Mouse (Mus musculus) C2C12 (cell line): Measurements from ENCODE around the gene Gmnn. TPM values are rescaled to one million over a fixed set of nuclear protein-coding genes. Genes with fewer than 3 reads are reported as not detected.

Experiments used
- H3K27me3 ChIP-seq: one replicate; pipeline ENCODE4 v1.6.1; 2011; ENCODE audit not compliant: control insufficient read depth, insufficient read depth, insufficient read length
- H3K36me3 ChIP-seq: one replicate; pipeline ENCODE4 v1.6.1; 2011; ENCODE audit not compliant: control insufficient read depth, insufficient read depth
- H3K4me3 ChIP-seq: one replicate; pipeline ENCODE4 v1.5.1; 2011; ENCODE audit warnings: mild to moderate bottlenecking, control low read depth; ENCODE audit not compliant: poor library complexity, insufficient read depth, severe bottlenecking
- H3K79me2 ChIP-seq: one replicate; pipeline ENCODE4 v1.6.1; 2011; ENCODE audit not compliant: control insufficient read depth, insufficient read depth
- H3K79me3 ChIP-seq: one replicate; pipeline ENCODE4 v1.6.1; 2011; ENCODE audit warnings: low read depth, control low read depth
- H3ac ChIP-seq: one replicate; pipeline ENCODE3; 2011; ENCODE audit warnings: low read depth; ENCODE audit not compliant: control insufficient read depth, insufficient read length
- CEBPB ChIP-seq: IDR thresholded peaks from one replicate; pipeline ENCODE4 v1.6.1; 2011; ENCODE audit warnings: low read depth, mild to moderate bottlenecking, control low read depth, moderate library complexity
- CTCF ChIP-seq: IDR thresholded peaks from one replicate; pipeline ENCODE4 v1.5.1; 2011; ENCODE audit not compliant: control insufficient read depth, insufficient read depth, insufficient read length
- FOSL1 ChIP-seq: IDR thresholded peaks from one replicate; pipeline ENCODE4 v1.8.0; 2011; ENCODE audit warnings: mild to moderate bottlenecking, low read length; ENCODE audit not compliant: poor library complexity, insufficient read depth, severe bottlenecking
- MAX ChIP-seq: IDR thresholded peaks from one replicate; pipeline ENCODE4 v1.6.1; 2011; ENCODE audit warnings: mild to moderate bottlenecking, control low read depth
- MYOD1 ChIP-seq: IDR thresholded peaks from one replicate; pipeline ENCODE4 v1.6.1; 2011; ENCODE audit warnings: low read depth; ENCODE audit not compliant: control insufficient read depth, insufficient read length
- MYOG ChIP-seq: IDR thresholded peaks from one replicate; pipeline ENCODE4 v1.6.1; 2011; ENCODE audit not compliant: control insufficient read depth, insufficient read length; ENCODE audit errors: extremely low read depth
- USF1 ChIP-seq: IDR thresholded peaks from one replicate; pipeline ENCODE4 v1.6.1; 2011; ENCODE audit warnings: low read depth, mild to moderate bottlenecking, control low read depth, moderate library complexity
- polyA plus RNA-seq: library from polyadenylated mRNA; unstranded; fragments of >200 nt; fragmentation: generic; extraction: Trizol; gene quantifications from one replicate; pipeline ENCODE4 v1.2.1, GENCODE M21; 2012; ENCODE audit warnings: missing spikeins

Gene Gmnn
- polyA plus RNA-seq, 1 experiment, result 45.7 TPM

DNA sequence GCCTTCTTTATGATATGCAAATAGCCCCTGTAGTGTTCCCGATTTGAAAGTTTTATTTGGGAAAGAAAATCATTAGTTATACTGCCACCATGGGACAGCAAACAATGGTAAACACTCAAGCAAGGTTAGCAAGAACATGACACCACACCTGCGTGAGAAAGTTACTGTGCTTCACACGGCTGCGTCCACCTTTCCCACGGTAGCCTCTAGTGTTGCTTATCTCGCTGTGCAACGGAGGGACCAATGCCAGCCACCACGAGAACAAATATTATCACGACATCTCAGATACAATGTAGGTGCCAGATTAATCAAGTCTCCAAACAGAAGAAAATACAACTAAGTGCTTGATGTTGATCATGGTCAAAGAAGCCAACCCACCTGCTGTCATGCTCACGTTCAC lies 2.3 kb downstream of the Gmnn start:
- Histone ChIP-seq H3K27me3 (no peaks in the 10 kb centered on the region), H3K4me3 (no peak overlapping the region), H3K79me2 (peaks cover 44% of the 10 kb centered on the region), H3ac (no peak overlapping the region), H3K79me3 (peaks cover 38% of the 10 kb centered on the region), H3K36me3 (peaks cover 57% of the 10 kb centered on the region)
- TF ChIP-seq CEBPB (no peak), MYOG (no peak), CTCF (no peak), MAX (no peak), USF1 (no peak), FOSL1 (no peak), MYOD1 (no peak)

DNA sequence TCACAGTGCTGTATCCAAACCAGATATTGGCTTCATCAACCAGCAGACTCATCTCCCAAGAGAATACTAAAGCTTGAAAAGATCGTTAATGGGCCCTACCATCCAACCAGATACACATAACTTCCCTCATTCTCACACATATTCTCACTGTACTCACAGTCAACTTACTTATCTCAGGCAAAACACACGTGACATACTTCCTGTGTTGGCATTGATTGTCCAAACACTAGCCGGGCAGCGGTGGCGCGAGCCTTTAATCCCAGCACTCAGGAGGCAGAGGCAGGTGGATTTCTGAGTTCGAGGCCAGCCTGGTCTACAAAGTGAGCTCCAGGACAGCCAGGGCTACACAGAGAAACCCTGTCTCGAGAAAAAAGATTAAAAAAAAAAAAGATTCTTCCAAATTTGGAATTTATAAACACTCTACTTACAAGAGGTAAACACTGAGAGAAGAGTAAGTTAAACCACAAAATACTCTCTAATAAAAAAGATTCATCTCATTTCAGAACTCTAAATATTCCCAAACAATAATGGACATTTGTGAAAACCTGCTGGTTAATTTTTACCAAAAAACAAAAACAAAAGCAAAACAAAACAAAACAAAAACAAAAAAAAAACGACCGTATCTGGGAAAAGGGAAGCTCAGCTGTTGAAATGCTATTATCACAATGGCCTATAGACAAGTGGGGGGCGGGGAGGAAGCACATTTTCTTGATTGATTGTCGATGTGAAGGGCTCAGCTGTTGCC lies 3.7 kb downstream of the Gmnn start:
- peaks cover 44% of the 10 kb centered on the region for H3K79me2 ChIP-seq
- peaks cover 63% of the 10 kb centered on the region for H3K36me3 ChIP-seq
- H3K27me3 ChIP-seq, result no peaks in the 10 kb centered on the region
- peaks cover 38% of the 10 kb centered on the region for H3K79me3 ChIP-seq
- H3K4me3 ChIP-seq, result no peak overlapping the region
- H3ac ChIP-seq, result no peak overlapping the region
- TF ChIP-seq CTCF (no peak), CEBPB (no peak), MYOD1 (no peak), USF1 (no peak), FOSL1 (no peak), MYOG (no peak), MAX (no peak)

DNA sequence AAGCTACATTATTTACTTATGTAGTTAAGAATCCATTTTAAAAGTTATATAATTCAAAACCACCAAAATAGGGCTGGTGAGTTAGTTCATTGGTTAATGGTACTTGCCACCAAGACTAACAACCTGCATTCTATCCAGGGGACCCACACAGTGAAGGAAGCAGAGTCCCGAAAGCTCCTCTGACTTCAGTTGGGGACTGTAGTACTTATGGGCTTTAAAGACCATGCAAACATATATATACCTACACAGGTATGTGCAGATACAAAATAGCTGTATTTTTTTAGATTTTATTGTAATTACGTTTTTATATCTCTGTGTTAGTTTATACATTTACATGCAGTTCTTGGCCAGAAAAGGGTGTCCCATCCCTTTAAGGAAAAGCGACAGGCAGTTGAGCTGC lies 5.0 kb downstream of the Gmnn start:
- TF ChIP-seq MYOG (no peak), FOSL1 (no peak), USF1 (no peak)

DNA sequence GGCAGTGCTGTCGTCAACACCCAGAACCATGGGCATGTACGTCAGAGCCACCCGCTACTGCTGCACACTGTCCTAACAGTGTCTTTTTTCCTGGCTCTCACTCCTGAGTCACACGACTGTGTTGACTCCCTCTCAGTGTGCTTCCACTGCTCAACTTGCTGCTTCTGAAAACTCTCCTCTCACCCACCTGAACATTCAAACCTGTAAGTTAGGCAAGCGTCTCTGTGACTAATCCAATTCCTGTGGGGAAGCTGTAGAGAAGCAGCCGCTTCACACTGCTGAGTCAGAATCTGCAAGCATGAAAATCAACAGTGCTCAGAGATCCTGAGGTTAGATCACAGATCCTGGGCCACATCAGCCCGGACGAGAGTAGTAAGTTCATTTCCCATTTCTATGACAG lies 10.3 kb downstream of the Gmnn start:
- H3K79me3 ChIP-seq, result no peaks in the 10 kb centered on the region
- no peak overlapping the region for H3ac ChIP-seq
- no peaks in the 10 kb centered on the region for H3K27me3 ChIP-seq
- H3K36me3 ChIP-seq, result peaks cover 62% of the 10 kb centered on the region
- H3K4me3 ChIP-seq, result no peak overlapping the region
- TF ChIP-seq USF1 (no peak), MYOG (no peak), MYOD1 (no peak), MAX (no peak), CEBPB (no peak), CTCF (no peak)
- H3K79me2 ChIP-seq, result no peaks in the 10 kb centered on the region

More for the DNA sequence above, 5.0 kb downstream of the Gmnn start:
- H3K79me2 ChIP-seq, result peaks cover 44% of the 10 kb centered on the region
- H3K27me3 ChIP-seq, result no peaks in the 10 kb centered on the region
- H3K79me3 ChIP-seq, result peaks cover 38% of the 10 kb centered on the region
- no peak overlapping the region for H3K4me3 ChIP-seq
- H3K36me3 ChIP-seq, result peaks cover 71% of the 10 kb centered on the region
- no peak overlapping the region for H3ac ChIP-seq

DNA sequence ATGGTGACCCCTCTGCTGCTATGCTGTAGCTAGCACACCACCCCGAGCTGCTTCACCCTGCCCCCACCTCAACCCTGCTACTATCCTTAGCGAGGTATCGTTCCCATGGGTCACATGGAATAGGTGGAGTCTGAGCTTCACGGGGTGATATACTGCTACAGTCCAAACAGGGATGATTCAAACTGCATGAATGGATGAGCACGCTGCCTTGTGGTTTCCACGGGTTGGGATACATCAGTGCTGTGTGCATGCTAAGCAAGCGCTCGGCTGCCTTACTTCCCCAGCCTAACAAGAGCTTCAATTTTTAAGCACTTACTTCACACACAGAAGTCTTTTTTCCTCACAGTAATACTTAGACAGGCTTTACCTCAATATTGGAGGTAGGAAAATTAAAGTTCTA lies 10.9 kb downstream of the Gmnn start:
- Histone ChIP-seq H3K36me3 (peaks cover 56% of the 10 kb centered on the region), H3K79me3 (no peaks in the 10 kb centered on the region), H3K4me3 (no peak overlapping the region), H3K79me2 (no peaks in the 10 kb centered on the region), H3K27me3 (no peaks in the 10 kb centered on the region), H3ac (no peak overlapping the region)
- TF ChIP-seq MYOG (no peak), MAX (no peak)

DNA sequence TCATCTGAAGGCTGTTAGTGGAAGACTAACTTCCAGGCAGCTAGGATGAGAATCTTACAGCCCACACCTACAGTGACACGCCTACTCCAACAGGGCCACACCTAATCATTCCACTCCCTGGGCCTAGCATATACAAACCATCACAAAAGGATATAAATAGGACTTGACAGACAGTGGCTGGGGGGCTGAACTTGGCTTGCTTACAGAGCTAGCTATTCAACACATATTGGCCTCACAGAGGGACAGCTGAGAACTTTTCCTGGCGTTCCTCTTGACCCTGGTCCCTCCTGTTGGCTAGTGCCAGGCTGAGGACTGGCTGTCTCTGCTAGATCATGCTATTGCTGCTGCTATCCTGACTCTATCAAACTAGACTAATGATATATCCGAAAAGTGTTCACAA lies 13.9 kb downstream of the Gmnn start:
- no peak for TF ChIP-seq FOSL1
- no peak for TF ChIP-seq CTCF
- TF ChIP-seq MYOG, result no peak
- no peak for TF ChIP-seq CEBPB
- TF ChIP-seq MYOD1, result no peak
- no peak for TF ChIP-seq USF1
- no peak for TF ChIP-seq MAX
- no peak overlapping the region for H3K4me3 ChIP-seq
- no peaks in the 10 kb centered on the region for H3K27me3 ChIP-seq
- no peak overlapping the region for H3ac ChIP-seq
- H3K36me3 ChIP-seq, result peaks cover 42% of the 10 kb centered on the region
- H3K79me2 ChIP-seq, result no peaks in the 10 kb centered on the region
- H3K79me3 ChIP-seq, result no peaks in the 10 kb centered on the region
